Mouse (Mus musculus) inflammation-experienced regulatory T-cells, adult 6 months (primary cell): Measurements from ENCODE around the gene Ubr4. TPM values are rescaled to one million over a fixed set of nuclear protein-coding genes. Genes with fewer than 3 reads are reported as not detected.
"Not testable (repeated sequence)": the region's sequence is repeated elsewhere in the genome, so short reads cannot be mapped to it uniquely, and the experiment has no call there.

Experiments
- ATAC-seq: one replicate; pipeline ENCODE4 v1.8.0; 2017
- polyA plus RNA-seq, 3 experiments: library from polyadenylated mRNA; unstranded; fragments of 100-300 nt; shearing (Covaris generic); gene quantifications; one replicate each; pipeline ENCODE4 v1.2.1; 2017

The Ubr4 gene
- polyA plus RNA-seq, 3 experiments from 2014 or later, result 32.1 to 69.4 (median 56.7) TPM

DNA sequence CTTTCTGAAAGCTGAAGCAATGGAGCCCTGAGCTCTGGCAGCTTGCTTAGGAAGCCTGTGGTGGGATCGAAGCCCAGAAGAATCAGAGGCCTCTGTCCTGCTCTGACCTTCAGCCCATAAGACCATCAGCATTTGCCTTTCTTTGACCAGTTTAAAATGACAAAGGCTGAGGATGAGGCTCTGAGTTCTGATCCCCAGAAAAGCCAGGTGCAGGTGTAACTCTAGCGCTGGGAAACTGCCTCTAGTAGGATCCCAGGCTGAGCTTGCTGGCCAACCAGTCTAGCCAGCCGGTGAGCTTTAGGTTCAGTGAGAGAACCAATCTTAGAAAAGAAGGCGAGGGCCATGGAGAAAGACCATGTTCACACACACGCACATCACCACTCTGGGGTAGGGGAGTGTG, 135.9 kb downstream of the Ubr4 start:
- ATAC-seq, result no peak

- ATAC-seq, result no peak
These were observed 137.5 kb downstream of the Ubr4 start for GRCm38 (mm10) chr4:139489946-139490345.

DNA sequence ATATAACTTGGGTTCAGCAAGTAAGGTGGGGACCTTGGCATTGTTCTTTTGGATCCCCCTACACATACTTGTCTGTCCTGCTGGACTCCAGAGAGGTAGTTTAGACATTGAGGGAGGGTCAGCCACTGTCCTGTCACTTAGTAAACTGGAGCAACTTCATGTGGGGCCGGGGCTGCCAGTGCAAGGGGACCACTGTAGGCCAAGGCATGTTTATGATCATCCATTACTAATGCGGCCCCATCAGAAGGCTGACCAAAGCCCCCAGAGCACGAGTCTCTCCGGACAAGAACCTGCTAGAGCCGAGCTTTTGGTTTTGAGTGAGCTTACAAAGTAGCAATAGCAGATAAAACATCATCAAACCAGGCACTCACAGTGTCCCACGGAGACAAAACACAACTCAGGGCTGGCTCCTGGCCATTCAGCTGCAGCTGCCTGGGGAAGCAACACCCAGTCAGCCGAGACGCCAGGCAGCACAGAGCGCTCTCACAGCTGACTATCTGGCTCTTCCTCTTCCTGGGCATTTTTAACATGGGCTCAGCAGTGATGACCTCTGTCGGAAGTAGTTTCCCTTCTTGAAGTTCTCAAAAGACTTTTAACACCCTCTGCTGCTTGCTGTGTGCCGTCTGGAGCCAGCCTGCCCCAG, 138.1 kb downstream of the Ubr4 start:
- ATAC-seq, result no peak

GRCm38 (mm10) chr4:139491541-139492170, 139.2 kb downstream of the Ubr4 start:
- no peak for ATAC-seq

DNA sequence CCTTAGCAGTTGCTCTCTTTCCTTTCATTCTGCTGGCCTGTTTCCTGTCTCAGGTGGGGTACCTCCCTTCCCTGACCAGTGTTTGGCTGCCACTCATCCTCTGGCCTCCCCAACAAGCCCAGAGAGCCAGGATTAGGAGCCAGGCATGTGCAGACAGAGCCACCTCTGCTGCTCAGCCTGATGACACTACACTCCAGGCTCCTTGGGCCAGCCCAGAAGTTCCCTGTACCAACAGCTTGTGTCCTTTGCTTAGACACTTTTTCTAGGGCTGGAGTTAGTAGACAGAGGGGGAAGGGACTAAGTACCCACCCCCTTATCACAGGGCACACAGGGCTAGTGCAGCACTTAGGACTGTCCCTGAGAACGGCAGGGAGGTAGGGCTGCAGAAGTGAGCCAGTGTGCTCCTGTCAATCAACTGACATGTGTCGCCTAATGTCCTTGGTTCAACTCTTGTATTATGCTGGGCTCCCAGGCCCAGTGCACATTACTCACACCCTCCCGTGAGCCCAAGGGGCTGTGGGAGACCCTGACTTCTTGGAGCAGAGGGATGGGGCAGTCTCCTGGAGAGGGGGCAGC, 139.9 kb downstream of the Ubr4 start:
- no peak for ATAC-seq

DNA sequence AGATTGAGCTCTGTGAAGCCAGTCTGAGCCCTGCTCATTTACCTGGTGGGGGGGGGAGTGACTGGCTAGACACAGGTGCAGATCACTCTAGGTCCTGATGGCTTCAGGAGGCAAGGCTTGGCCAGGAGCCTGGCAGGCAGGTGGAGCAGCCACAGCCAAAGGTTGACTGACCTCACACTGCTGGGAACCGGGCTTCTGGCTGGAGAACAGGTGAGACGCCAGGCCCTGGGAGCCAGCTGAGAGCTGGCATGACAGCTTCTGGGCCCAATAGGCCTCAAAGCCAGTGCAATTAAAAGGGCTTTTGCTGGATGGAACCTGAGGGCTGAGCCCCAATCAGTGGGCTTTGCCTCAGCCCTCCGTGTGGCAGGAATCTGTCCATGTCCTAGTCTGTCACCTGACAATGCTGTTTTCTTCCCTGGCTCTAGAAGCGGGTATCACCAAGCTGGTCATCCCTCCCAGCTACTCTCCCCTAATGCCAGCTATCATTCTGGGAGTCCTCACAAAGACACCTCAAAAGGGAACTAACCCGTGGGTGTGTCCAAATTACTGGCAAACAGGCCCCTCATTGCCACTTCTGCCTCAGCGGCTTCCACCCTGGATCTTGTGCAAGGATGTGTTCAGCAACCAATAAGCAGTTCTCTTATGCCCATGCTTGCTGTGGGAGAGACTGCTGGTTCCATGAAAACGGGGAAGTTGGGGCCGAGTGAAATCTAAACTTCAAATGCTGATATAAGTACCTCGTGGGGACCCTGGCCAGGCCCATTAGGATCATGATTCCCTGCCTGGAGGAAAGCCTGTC, 141.0 kb downstream of the Ubr4 start:
- no peak for ATAC-seq

DNA sequence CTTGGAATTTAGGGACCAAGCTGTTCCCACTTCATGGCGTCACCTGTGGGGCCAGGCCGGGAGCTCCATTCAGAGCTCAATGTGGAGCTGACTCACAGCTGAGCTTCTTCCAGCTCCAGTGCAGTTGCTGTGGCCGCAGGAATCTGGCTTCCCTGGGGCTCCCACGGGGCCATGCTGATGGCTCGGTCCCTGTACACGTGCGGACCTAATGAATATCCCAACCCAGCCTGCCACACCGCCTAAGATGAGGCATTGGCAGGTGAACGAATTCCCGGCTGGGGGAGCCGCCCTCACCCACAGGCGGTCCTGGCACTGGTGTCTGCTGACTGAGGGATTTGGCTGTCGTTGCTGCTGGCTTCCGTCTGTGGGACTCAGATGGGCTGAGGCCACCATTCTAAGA, 148.4 kb downstream of the Ubr4 start:
- ATAC-seq, result no peak

DNA sequence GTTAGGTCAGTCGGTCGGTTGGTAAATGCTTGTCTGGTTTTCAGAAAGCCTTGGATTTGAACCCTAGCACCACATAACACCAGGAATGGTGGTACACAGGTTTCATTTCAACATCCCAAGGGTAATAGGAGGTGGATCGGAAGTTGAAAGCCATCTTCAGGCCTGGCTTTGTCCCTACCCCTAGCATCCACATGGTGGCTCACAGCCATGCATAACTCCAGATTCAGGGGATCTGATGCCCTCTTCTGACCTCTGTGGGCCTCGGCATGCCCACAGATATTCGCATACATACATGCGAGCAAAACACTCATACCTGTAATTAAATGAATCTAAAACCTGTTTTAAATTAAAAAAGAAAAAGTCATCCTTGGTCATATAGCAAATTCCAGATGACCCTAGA, 149.3 kb downstream of the Ubr4 start:
- no peak for ATAC-seq

DNA sequence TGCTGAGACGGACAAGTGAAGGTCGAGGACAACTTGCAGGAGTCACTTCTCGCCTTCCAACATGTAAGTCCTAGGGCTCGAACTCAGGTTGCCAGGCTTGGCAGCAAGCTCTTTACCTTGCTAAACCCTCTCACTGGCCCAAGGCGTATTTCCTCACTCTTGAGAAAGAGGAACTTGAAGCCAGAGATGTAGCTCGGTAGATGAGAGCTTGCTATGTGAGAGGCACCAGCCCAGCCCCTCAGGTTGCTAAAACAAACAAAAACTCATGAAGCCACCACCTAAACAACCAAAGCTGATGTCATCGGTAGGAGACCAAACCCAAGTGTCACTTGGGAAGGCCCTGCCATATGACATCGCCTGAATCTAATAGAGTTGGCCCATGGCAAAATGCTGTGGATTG, 151.5 kb downstream of the Ubr4 start:
- ATAC-seq, result no peak

- ATAC-seq, result no peak
These were observed 153.3 kb downstream of the Ubr4 start for GRCm38 (mm10) chr4:139505716-139506115.

- no peak for ATAC-seq
These were observed 154.3 kb downstream of the Ubr4 start for GRCm38 (mm10) chr4:139506727-139507126.

GRCm38 (mm10) chr4:139509069-139509468, 156.7 kb downstream of the Ubr4 start:
- ATAC-seq, result no peak

DNA sequence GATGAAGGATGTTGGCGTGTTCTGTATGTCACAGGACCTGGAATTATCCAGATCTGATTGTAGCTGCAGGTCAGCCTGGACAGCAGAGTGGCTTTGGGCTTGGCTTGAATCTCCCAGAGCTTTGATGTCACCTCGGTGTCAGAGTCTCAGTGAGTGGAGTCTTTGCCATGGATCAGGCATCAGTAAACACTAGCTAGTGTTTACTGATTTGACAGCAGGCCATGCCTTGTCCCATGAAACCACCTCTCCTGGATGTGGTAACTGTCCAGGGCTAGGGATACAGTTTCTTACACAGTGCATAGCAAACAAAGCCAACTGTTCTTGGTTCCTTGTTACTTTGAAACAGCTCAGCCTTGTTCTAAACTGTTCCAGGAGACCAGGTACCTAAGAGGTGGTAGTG, 159.1 kb downstream of the Ubr4 start:
- ATAC-seq, result no peak

GRCm38 (mm10) chr4:139512985-139513384, 160.6 kb downstream of the Ubr4 start:
- no peak for ATAC-seq

GRCm38 (mm10) chr4:139519221-139519620, 166.8 kb downstream of the Ubr4 start:
- no peak for ATAC-seq

- ATAC-seq, result no peak
These were observed 169.5 kb downstream of the Ubr4 start for GRCm38 (mm10) chr4:139521926-139522325.

GRCm38 (mm10) chr4:139526475-139526874, 174.1 kb downstream of the Ubr4 start:
- ATAC-seq, result no peak

- ATAC-seq, result not testable (repeated sequence)
These were observed 177.8 kb downstream of the Ubr4 start, which contains the start of gene Iffo2 for GRCm38 (mm10) chr4:139530248-139530647. Gene Iffo2 (plus strand): TSS chr4:139530548.

DNA sequence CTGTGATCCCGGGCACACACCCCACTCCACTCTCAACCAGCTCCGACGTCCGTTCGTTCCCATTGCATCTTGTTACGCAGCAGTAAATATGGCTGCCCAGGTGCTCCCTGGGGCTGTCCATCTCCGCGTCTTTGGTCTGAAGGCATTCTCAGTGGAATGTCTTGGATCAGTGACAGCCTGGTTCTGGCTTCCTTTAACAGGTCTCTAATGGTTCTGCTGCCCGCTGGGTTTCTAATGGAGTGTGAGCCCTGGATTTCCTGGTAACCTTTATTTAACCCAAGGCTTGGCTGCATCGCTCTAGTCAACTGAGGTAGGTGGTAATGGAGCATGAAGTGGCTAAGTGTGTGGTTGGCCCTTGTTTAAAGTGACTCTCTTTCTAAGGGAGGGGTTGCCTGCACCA, 179.7 kb downstream of the Ubr4 start:
- ATAC-seq, result no peak

- no peak for ATAC-seq
These were observed 182.8 kb downstream of the Ubr4 start for GRCm38 (mm10) chr4:139535127-139535695.

GRCm38 (mm10) chr4:139535719-139536118, 183.3 kb downstream of the Ubr4 start:
- no peak for ATAC-seq

DNA sequence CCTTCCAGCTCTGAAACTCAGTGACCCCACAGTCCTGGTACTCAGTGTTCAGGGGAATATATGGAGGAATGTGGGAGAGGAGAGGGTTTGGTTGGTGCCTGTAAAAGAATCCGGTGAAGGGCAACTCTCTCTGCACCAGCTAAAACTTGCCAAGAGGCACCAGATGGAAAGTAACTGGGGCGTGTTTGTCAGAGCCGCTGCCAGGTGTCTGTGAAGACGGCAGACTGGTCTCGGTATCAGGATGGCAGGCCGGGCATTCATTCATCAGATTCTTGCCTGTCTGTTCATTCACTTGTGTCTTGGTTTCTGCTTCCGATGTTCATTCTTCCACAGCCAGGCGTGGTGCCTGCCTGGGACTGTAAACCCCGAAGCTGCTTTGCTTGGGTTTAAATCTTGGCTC, 184.3 kb downstream of the Ubr4 start:
- no peak for ATAC-seq
